Mouse (Mus musculus): ENCODE data around the gene Kpna4.

DNA sequence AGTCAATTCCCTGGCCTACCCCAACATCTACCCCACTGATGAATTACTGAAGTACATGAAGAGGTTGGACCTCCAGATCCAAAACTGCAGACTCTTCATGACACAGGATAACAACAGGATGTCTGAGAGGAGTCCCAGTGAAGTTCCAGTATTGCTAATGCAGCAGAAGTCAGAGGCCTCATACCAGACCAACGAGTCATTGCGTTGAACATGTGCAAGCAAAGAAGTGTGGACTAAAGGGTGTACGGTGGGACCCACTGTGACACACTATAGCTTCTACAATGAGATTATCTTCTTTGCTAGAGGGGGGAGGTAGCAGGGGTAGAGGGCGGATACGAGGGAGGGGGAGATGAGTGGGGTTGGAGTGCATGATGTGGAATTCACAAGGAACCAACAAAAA is 42.9 kb upstream of the Kpna4 start:
- no peak for TF ChIP-seq CTCF (IDR thresholded peaks at IDR 0.05; ENCODE audit: borderline replicate concordance, insufficient read depth, low read length)
- no peak for TF ChIP-seq POLR2A (IDR thresholded peaks at IDR 0.05; ENCODE audit: low read depth, low read length)

All from embryonic fibroblast, embryonic 13.5 days (primary cell).